ENCODE assay signal across 15 mouse cellular contexts in genomic region chr4:144918501-144918900, GRCm38 (mm10).
"Had no signal": no experiment of that assay in that cellular context is flagged by ENCODE, and none has a peak within 500 bp of the region (broad histone marks: within the 10 kb centered on the region; RNA-seq: fewer than 3 reads in every experiment).

No protein-coding gene starts in this region.

- ATAC-seq: intestine, embryonic 16.5 days; liver, embryonic 12.5 days had no signal

- DNase-seq: gastrocnemius, postnatal 14 days; gastrocnemius, postnatal 36 days; heart, adult 11 months; heart, adult 2 months; heart, postnatal 14 days; heart, postnatal 36 days; kidney, adult 11 months; kidney, adult 2 months; kidney, adult 9 months; kidney, postnatal 14 days; kidney, postnatal 36 days; layer of hippocampus, adult 9-11 months; layer of hippocampus, postnatal 36 days had no signal
